Mouse (Mus musculus) midbrain, embryonic 13.5 days (tissue): ENCODE results near the gene Tpm1. TPM values are rescaled to one million over a fixed set of nuclear protein-coding genes. Genes with fewer than 3 reads are reported as not detected.

Experiments
- ATAC-seq: fragments of 200-750 bp; cut with Nextera tagmentation; 2 replicates; pipeline ENCODE4 v1.8.0; 2017; ENCODE audit warnings: mild to moderate bottlenecking, moderate TSS enrichment, moderate library complexity
- H3K27ac ChIP-seq: fragments of 300-500 bp; sonication (generic); 2 replicates; pipeline ENCODE4 v1.5.1; 2015; ENCODE audit warnings: inconsistent platforms, mild to moderate bottlenecking, moderate library complexity
- H3K27me3 ChIP-seq: fragments of 300-500 bp; sonication (generic); 2 replicates; pipeline ENCODE4 v1.6.1; 2015; ENCODE audit warnings: mild to moderate bottlenecking, inconsistent platforms
- H3K36me3 ChIP-seq: fragments of 300-500 bp; sonication (generic); 2 replicates; pipeline ENCODE4 v1.6.1; 2015; ENCODE audit warnings: mild to moderate bottlenecking, inconsistent platforms
- H3K4me1 ChIP-seq: fragments of 300-500 bp; sonication (generic); replicated peaks from 2 replicates; pipeline ENCODE4 v1.6.1; 2015; ENCODE audit warnings: inconsistent platforms
- H3K4me2 ChIP-seq: fragments of 300-500 bp; sonication (generic); replicated peaks from 2 replicates; pipeline ENCODE4 v1.6.1; 2015; ENCODE audit warnings: moderate library complexity, mild to moderate bottlenecking, inconsistent platforms
- H3K4me3 ChIP-seq: fragments of 300-500 bp; sonication (generic); replicated peaks from 2 replicates; pipeline ENCODE4 v1.5.1; 2015; ENCODE audit warnings: mild to moderate bottlenecking, inconsistent platforms
- H3K9ac ChIP-seq: fragments of 300-500 bp; sonication (generic); replicated peaks from 2 replicates; pipeline ENCODE4 v1.6.1; 2015; ENCODE audit warnings: mild to moderate bottlenecking, inconsistent platforms
- H3K9me3 ChIP-seq: fragments of 300-500 bp; sonication (generic); 2 replicates; pipeline ENCODE4 v1.6.1; 2016; ENCODE audit warnings: mild to moderate bottlenecking, inconsistent platforms
- WGBS: fragments of 180-500 bp; shearing (Covaris S2); methylation state at CpG from one replicate; pipeline ENCODE4 v1.1.7; 2015; 5-methylcytosine and 5-hydroxymethylcytosine counted together
- polyA plus RNA-seq: library from polyadenylated mRNA; unstranded; fragments of >200 nt; fragmentation: Nextera tagmentation; extraction: Ambion mirVana; gene quantifications from 2 replicates; pipeline ENCODE4 v1.2.1, GENCODE M21; 2015

Tpm1 gene
- polyA plus RNA-seq, 1 experiment from 2014 or later: 118 TPM

DNA sequence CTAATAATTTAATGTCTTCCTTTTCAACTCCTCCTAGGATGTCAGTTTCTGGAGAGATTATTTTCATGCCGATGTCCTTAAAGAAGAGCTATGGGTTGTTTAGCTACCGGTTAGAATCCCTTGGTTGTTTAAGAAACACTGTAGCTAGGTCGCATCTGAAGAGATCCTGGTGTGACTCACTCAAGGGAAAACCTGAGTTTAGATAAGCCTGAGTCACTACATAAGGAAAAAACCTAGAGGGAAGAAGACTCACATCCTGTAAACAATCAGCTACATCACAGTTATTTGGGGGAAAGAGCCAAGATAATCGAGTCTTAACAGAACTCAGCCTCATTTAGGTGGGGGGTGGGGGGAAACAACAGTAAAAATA is 3.9 kb downstream of the Tpm1 start:
- H3K27me3 ChIP-seq: peaks cover 54% of the 10 kb centered on the region
- no peaks in the 10 kb centered on the region for H3K36me3 ChIP-seq
- no peak overlapping the region for H3K9ac ChIP-seq
- peaks cover 57% of the 10 kb centered on the region for H3K4me1 ChIP-seq
- ATAC-seq: no peak
- H3K27ac ChIP-seq: no peak overlapping the region
- 40% methylated on average over 4 of the region's 4 CpGs for WGBS
- no peak overlapping the region for H3K4me3 ChIP-seq
- no peak overlapping the region for H3K4me2 ChIP-seq
- no peaks in the 10 kb centered on the region for H3K9me3 ChIP-seq

DNA sequence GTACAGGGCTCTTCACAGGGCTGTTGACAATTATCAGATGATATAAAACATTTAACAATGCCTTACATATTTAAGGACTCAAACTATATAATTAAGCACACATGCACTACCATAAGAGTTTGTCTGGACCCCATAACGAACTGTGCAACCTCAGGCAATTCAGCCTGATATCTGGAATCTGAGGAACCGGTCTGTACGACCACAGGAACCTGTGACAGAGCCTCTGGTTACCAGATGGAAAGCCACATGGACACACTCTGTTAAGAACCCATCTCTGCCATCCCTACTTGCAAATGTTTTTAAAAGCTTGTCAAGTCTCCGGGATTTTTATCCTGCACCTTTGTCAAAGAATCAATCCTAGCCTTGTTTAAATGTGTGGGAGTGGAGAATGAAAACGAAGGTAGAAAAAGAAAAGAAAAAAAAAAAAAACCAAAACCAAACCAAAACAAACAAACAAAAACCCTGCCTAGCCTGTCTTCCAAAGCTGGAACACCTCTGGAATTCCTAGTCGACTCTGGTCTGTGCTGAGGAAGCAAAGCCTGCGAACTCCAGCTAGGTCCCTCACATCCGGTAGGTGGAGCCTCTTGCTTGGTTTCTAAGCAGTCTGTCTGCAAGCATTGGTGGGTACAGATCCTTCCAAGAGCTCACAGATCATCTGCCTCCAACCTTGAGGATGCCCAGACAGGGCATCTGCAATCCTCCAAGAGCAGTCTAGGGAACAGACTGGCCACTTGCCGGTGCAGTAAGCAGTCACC is 4.5 kb downstream of the Tpm1 start:
- Histone ChIP-seq H3K9me3 (no peaks in the 10 kb centered on the region), H3K9ac (no peak overlapping the region), H3K27me3 (peaks cover 49% of the 10 kb centered on the region), H3K4me3 (no peak overlapping the region), H3K4me2 (no peak overlapping the region), H3K27ac (no peak overlapping the region), H3K4me1 (peaks cover 61% of the 10 kb centered on the region), H3K36me3 (no peaks in the 10 kb centered on the region)
- no peak for ATAC-seq
- WGBS: 34% methylated on average over 9 of the region's 9 CpGs

DNA sequence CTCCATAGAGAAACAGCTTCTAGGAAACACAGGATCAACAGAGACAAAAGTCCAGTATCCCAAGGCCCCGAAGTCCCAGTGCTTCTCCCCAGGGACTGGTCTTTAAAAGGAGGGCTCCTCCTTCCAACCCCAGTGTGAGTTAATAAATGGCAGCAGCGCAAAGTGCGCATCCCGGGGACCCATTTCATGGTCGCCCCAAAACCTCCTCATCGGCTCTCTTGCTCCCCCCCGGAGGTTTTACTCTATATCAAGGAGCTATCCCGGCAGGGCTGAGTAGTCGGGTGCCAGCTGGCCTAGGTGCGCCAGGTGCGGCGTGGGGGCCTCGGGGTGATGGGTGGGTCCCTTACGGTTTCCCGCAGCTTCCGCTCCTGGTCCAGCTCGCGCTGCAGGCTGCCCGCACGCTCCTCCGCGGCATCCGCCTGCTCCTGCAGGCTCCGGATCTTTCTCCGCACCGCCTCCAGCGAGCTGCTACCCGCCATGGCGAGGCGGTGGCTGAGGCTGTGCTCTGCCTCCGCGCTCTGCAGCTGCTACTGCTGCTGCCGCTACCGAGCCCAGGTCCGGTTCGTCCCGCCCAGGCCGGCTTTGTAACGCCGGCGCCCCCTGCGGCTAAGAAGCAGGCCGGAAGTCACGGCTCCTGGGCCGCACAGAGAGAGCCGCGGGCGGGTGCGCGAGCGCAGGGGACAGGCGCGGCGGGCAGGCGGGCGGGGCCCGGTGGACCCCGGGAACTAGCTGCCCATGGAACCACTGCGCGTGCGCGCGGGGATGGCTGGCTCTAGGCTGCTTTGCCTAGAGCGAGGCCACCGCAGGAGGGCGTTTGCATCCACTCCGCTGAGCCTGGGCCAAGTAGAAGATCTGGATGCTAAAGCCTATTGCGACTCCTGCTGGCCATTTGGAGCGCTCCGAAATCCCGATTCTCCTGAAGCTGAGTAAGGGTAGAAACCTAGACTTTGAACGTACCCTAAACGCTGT is 5.7 kb downstream of the Tpm1 start:
- Histone ChIP-seq H3K4me1 (peaks cover 56% of the 10 kb centered on the region), H3K27me3 (peaks cover 37% of the 10 kb centered on the region), H3K9ac (peak overlapping the region; percentile 93), H3K36me3 (no peaks in the 10 kb centered on the region), H3K9me3 (no peaks in the 10 kb centered on the region), H3K4me2 (peak overlapping the region; percentile 61), H3K27ac (peak overlapping the region; percentile 95), H3K4me3 (peak overlapping the region; percentile 88)
- peak; percentile 96 for ATAC-seq
- WGBS: under 1% methylated on average over 69 of the region's 73 CpGs

DNA sequence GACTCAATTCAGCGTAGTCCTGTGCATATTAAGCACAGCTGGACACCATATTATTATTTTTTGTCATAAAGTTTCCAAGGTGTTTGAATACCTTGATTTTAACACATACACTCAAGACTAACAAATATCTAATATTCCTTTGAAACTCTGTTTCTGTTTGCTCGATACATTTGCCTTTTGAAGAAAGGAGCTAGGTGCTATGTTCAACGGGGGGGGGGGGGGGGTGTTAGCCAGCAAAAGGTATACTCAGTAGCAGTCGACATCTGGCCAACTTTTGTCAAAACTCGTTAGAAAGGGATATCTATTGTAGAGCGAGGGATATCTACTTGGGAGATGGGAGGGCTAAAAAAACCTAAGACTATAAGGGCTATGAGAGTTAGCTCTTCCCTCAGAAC is 6.4 kb downstream of the Tpm1 start:
- 27% methylated on average over 6 of the region's 6 CpGs for WGBS
- no peaks in the 10 kb centered on the region for H3K9me3 ChIP-seq

DNA sequence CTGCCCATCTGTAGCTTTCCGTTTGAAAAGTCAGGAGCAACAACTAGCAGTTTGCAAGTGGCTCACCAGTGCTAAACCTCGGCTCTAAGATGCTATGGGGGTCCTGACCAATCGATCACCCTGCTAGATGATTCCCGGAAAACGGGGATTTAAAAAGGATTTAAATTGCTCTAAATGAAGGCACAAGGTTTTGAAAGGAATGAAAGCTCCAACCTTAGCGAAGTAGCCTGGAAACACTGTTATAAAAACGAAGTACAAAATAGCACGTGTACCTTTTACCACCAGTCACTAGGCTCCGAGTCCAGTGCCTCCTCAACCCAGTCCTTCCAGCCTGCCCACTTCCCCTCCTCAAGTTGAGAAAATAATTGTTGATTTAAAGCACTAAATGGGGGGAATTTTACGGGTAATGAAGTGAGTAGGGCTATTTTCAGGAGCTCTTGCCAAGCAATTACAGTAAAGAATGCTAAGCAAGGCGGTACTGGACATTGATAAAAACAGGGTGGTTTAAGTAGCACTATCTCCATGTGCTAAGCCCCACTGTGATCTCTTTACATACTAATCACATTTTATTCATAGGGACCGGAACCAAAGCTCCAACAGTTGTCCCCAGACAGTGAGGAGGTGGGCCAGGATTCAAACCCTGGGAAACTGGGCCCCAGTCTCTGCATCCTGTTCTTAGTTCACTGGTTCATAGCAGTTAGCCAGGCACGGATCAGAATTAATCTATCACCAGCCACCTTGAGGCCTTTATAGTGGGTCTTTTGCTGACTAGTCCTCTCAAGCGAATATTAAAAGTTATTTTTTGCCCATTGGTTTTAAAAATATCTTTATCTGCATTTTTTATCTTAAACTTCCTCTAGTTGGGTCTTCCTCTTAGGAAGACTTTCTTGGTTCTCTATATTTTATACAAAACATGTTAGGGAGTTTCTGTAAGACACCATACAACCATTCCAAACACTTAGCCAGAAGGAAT is 7.1 kb downstream of the Tpm1 start:
- Histone ChIP-seq H3K4me3 (peak overlapping the region; percentile 88), H3K9ac (peak overlapping the region; percentile 28), H3K4me1 (peaks cover 42% of the 10 kb centered on the region), H3K27me3 (peaks cover 23% of the 10 kb centered on the region), H3K4me2 (peak overlapping the region; percentile 61), H3K36me3 (no peaks in the 10 kb centered on the region), H3K9me3 (no peaks in the 10 kb centered on the region), H3K27ac (0 out of 2 replicates have a peak overlapping the region, but pooled peaks have one; percentile 1)
- no peak for ATAC-seq
- 46% methylated on average over 14 of the region's 14 CpGs for WGBS

More for the DNA sequence above, 6.4 kb downstream of the Tpm1 start:
- no peak for ATAC-seq
- peak overlapping the region; percentile 95; the same call in 1 of the 2 replicates for H3K27ac ChIP-seq
- H3K4me1 ChIP-seq: peaks cover 49% of the 10 kb centered on the region
- peak overlapping the region; percentile 93 for H3K9ac ChIP-seq
- H3K27me3 ChIP-seq: peaks cover 30% of the 10 kb centered on the region
- H3K4me3 ChIP-seq: peak overlapping the region; percentile 88
- H3K36me3 ChIP-seq: no peaks in the 10 kb centered on the region
- peak overlapping the region; percentile 61 for H3K4me2 ChIP-seq

DNA sequence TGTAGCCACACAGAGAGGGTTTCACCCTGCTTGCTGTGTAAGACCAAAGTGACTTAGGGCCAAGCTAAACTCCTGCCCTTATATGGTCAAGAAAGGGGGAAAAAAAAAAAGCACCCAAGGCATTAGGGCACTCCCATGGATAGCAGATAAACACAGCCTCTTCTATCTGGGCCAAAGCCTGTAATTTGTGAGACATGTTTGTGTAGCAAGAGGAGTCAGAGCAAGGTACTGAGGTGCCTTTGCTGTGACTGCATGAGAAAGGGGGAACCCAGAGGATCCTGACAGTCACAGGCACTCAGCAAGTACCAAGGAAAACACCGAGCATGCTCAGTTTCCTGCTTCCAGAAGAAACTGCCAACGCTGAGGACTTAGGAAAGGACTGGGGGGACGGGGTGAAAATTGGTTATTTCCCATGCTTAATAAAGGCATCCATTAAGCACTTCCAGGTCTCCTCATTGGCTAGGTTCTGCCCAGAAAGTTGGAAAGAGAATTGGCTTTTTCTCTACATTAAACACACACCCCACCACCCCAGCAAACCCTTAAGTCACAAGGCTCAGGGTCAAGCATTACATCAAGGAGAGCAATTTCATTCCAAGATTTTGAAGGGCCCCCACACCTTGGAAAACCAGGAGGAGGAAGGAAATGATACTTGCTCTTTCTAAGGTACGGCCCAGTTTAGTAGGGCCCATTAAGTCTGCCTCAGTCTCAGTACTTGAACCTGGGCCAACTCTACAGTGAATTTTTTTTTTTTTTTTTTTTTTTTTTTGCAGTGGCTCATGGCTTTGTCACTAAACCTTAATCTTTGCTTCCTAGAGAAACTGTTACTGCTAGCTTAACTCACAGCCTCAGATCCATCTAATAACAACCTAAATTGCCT is 8.0 kb downstream of the Tpm1 start:
- H3K9me3 ChIP-seq: no peaks in the 10 kb centered on the region
- H3K4me1 ChIP-seq: peaks cover 41% of the 10 kb centered on the region
- peak overlapping the region; percentile 88 for H3K4me3 ChIP-seq
- H3K4me2 ChIP-seq: peak overlapping the region; percentile 61
- ATAC-seq: no peak
- H3K9ac ChIP-seq: peak overlapping the region; percentile 19; the same call in 1 of the 2 replicates
- peaks cover 1% of the 10 kb centered on the region for H3K36me3 ChIP-seq
- no peak overlapping the region for H3K27ac ChIP-seq
- 69% methylated on average over 4 of the region's 4 CpGs for WGBS
- H3K27me3 ChIP-seq: peaks cover 14% of the 10 kb centered on the region

DNA sequence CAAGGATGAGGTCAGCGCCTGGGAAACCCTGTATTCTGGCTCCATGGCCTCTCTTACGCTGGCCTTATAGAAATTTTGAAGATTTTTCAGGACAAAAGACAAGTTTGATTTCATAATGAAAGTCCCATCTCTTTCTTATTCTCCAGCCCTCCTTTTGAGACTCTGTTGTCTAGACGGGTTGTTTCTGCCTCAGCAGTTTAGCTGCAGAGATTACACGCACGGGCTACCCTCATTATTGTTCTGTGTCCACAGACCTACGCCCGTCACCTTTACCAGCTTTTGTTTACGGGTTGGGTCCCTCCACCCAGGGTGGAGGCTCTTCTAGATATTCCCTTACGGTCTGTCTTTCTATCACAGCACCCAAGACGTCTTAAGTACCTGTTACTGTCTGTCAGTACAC is 9.3 kb downstream of the Tpm1 start:
- Histone ChIP-seq H3K4me2 (peak overlapping the region; percentile 61; the same call in 1 of the 2 replicates), H3K36me3 (peaks cover 14% of the 10 kb centered on the region), H3K9ac (0 out of 2 replicates have a peak overlapping the region, but pooled peaks have one; percentile 37), H3K27ac (no peak overlapping the region), H3K27me3 (0 out of 2 replicates have a peak, but pooled peaks cover 2% of the 10 kb centered on the region), H3K4me1 (peaks cover 41% of the 10 kb centered on the region), H3K4me3 (no peak overlapping the region), H3K9me3 (peaks cover 5% of the 10 kb centered on the region; the same call in 1 of the 2 replicates)
- no peak for ATAC-seq
- 30% methylated on average over 10 of the region's 10 CpGs for WGBS

DNA sequence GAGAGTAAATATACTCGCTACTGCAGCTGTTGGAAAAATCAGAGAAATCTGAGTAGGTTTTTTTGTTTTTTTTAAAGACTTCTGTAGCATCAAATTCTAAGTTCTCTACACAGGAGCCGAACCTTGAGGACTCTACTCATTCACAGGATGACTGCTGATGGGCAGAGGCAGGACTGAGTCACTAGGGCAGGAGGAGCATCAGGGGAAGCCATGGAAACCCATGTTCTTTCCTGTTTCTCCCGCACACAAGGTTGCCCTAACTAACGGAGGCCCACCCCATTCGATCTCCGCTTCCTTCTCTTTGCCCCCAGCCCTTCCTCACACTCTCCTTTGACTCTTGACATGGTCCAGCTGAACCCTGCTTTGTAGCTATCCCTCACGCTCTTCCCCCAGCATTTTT is 10.5 kb downstream of the Tpm1 start:
- H3K27me3 ChIP-seq: no peaks in the 10 kb centered on the region
- H3K4me3 ChIP-seq: no peak overlapping the region
- peaks cover 38% of the 10 kb centered on the region for H3K4me1 ChIP-seq
- ATAC-seq: no peak
- no peak overlapping the region for H3K27ac ChIP-seq
- H3K36me3 ChIP-seq: peaks cover 26% of the 10 kb centered on the region
- 89% methylated on average over 7 of the region's 7 CpGs for WGBS
- H3K9me3 ChIP-seq: peaks cover 7% of the 10 kb centered on the region; the same call in 1 of the 2 replicates
- no peak overlapping the region for H3K4me2 ChIP-seq
- H3K9ac ChIP-seq: no peak overlapping the region

DNA sequence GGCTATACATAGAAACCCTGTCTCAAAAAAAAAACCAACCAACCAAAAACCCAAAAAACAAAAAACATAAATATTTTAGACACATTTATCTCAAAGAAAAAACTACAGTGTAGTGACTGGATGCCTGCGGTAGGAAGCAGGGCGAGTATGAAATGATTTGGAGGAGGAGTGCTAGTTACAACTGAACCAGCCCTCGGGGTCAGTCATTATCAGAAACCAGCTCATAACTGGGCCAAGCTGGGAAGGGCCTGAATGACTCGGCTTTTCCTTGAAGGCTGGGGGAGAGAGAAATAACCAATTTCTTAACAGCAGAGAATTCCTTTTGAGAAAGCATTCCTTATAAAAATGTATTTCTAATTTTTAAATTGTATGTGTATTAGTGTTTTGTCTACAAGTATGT is 11.5 kb downstream of the Tpm1 start:
- H3K4me1 ChIP-seq: peaks cover 36% of the 10 kb centered on the region
- peaks cover 36% of the 10 kb centered on the region for H3K36me3 ChIP-seq
- H3K4me3 ChIP-seq: no peak overlapping the region
- WGBS: 96% methylated on average over 4 of the region's 4 CpGs
- no peaks in the 10 kb centered on the region for H3K27me3 ChIP-seq
- no peak for ATAC-seq
- no peak overlapping the region for H3K27ac ChIP-seq
- peaks cover 7% of the 10 kb centered on the region; the same call in 1 of the 2 replicates for H3K9me3 ChIP-seq
- H3K4me2 ChIP-seq: no peak overlapping the region
- no peak overlapping the region for H3K9ac ChIP-seq

DNA sequence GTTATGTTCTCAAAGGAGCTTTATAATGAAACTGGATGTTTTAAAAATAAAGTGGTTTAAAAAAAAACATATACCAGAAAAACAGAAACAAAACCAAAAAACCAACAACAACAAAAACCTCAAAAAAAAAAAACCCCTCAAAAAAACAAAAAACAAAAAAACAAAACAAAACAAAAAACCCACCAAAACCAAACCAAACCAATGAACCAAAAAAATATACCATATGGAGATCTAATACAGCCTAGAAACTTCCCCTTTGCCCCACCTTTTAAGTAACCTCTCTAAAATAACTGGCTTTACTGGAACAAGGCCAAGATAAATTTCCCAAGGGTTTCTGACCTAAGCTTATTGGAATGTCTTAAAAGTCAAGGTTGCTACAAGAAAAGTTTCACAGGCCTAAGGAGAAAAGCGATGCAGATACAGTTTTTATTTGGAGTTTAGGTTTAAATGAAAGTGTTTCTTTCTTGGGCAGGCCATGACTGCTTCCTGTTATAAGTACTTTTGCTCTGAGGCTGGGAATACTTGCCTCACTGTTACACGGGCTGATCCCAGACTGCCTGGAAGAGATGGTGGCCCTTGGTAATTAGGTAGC is 12.6 kb downstream of the Tpm1 start:
- Histone ChIP-seq H3K27me3 (no peaks in the 10 kb centered on the region), H3K4me1 (peaks cover 26% of the 10 kb centered on the region), H3K36me3 (peaks cover 47% of the 10 kb centered on the region), H3K9me3 (peaks cover 7% of the 10 kb centered on the region; the same call in 1 of the 2 replicates), H3K9ac (no peak overlapping the region), H3K27ac (no peak overlapping the region), H3K4me2 (no peak overlapping the region), H3K4me3 (no peak overlapping the region)
- WGBS: 79% methylated on average over 2 of the region's 2 CpGs
- no peak for ATAC-seq
